Mouse (Mus musculus): ENCODE measurements around the gene Rab11fip4.

The Rab11fip4 gene

GRCm38 (mm10) chr11:79614880-79615279 lies 23.9 kb downstream of the Rab11fip4 start:
- DNase-seq (ENCODE audit: low spot score in 2 of 2) = no peak

GRCm38 (mm10) chr11:79615871-79616270 lies 24.9 kb downstream of the Rab11fip4 start:
- no peak for DNase-seq (ENCODE audit: low spot score in 2 of 2)

- DNase-seq (ENCODE audit: low spot score in 2 of 2) = no peak
These were observed 27.0 kb downstream of the Rab11fip4 start for GRCm38 (mm10) chr11:79617991-79618390.

- no peak for DNase-seq (ENCODE audit: low spot score in 2 of 2)
These were observed 32.0 kb downstream of the Rab11fip4 start for GRCm38 (mm10) chr11:79623029-79623428.

GRCm38 (mm10) chr11:79624801-79625302 lies 33.8 kb downstream of the Rab11fip4 start:
- DNase-seq (ENCODE audit: low spot score in 2 of 2) = peak; percentile 58 to 69

GRCm38 (mm10) chr11:79628716-79629115 lies 37.7 kb downstream of the Rab11fip4 start:
- DNase-seq (ENCODE audit: low spot score in 2 of 2) = no peak

- DNase-seq (ENCODE audit: low spot score in 2 of 2) = no peak
These were observed 38.9 kb downstream of the Rab11fip4 start for GRCm38 (mm10) chr11:79629752-79630374.

- DNase-seq (ENCODE audit: low spot score in 2 of 2) = no peak
These were observed 39.5 kb downstream of the Rab11fip4 start for GRCm38 (mm10) chr11:79630521-79630920.

GRCm38 (mm10) chr11:79633366-79633765 lies 42.4 kb downstream of the Rab11fip4 start:
- no peak for DNase-seq (ENCODE audit: low spot score in 2 of 2)

GRCm38 (mm10) chr11:79635661-79636449 lies 44.8 kb downstream of the Rab11fip4 start:
- DNase-seq (ENCODE audit: low spot score in 2 of 2) = no peak

GRCm38 (mm10) chr11:79636481-79636880 lies 45.5 kb downstream of the Rab11fip4 start:
- DNase-seq (ENCODE audit: low spot score in 2 of 2) = no peak

- no peak for DNase-seq (ENCODE audit: low spot score in 2 of 2)
These were observed 47.7 kb downstream of the Rab11fip4 start for GRCm38 (mm10) chr11:79638691-79639090.

- DNase-seq (ENCODE audit: low spot score in 2 of 2) = no peak
These were observed 50.1 kb downstream of the Rab11fip4 start for GRCm38 (mm10) chr11:79640940-79641733.

GRCm38 (mm10) chr11:79643730-79644129 lies 52.7 kb downstream of the Rab11fip4 start:
- no peak for DNase-seq (ENCODE audit: low spot score in 2 of 2)

- DNase-seq (ENCODE audit: low spot score in 2 of 2) = peak; percentile 49 to 54
These were observed 53.7 kb downstream of the Rab11fip4 start for GRCm38 (mm10) chr11:79644717-79645191.

GRCm38 (mm10) chr11:79646026-79646425 lies 55.0 kb downstream of the Rab11fip4 start:
- no peak for DNase-seq (ENCODE audit: low spot score in 2 of 2)

GRCm38 (mm10) chr11:79646467-79647070 lies 55.6 kb downstream of the Rab11fip4 start:
- DNase-seq (ENCODE audit: low spot score in 2 of 2) = peak in 1 of 2 experiments; percentile 59

- DNase-seq (ENCODE audit: low spot score in 2 of 2) = peak; percentile 87 to 90
These were observed 56.1 kb downstream of the Rab11fip4 start for GRCm38 (mm10) chr11:79647071-79647501.

- peak; percentile 71 to 83 for DNase-seq (ENCODE audit: low spot score in 2 of 2)
These were observed 59.4 kb downstream of the Rab11fip4 start for GRCm38 (mm10) chr11:79650359-79650835.

GRCm38 (mm10) chr11:79652257-79652656 lies 61.2 kb downstream of the Rab11fip4 start:
- no peak for DNase-seq (ENCODE audit: low spot score in 2 of 2)

- no peak for DNase-seq (ENCODE audit: low spot score in 2 of 2)
These were observed 62.0 kb downstream of the Rab11fip4 start for GRCm38 (mm10) chr11:79652921-79653575.
